Mouse (Mus musculus) heart, postnatal 25 days (tissue): ENCODE data around the gene Cyth2. TPM values are rescaled to one million over a fixed set of nuclear protein-coding genes. Genes with fewer than 3 reads are reported as not detected.

ENCODE experiments used
- DNase-seq: peaks from one replicate; pipeline ENCODE4 v3.0.0; 2022; ENCODE audit warnings: low spot score
- intact Hi-C: fragments of 180-260 bp; cut with DNase I; formaldehyde crosslinking; loops from one replicate; pipeline ENCODE4 v1.15.1; 2025
- total RNA-seq, 2 experiments: library from RNA; stranded (reverse); gene quantifications; 2 replicates each; pipeline ENCODE4 v1.2.3; 2021

The Cyth2 gene
- total RNA-seq, result 10 to 100 TPM; 63.2 to 65.5 TPM

- intact Hi-C loops, result loop anchor here (2.0 kb wide), 1 partner anchor 17 kb away; the partner anchor contains the start of gene Grwd1
- DNase-seq, result peak; percentile 99
Observed at GRCm38 (mm10) chr7:45813787-45814779, at the start of gene Cyth2. Cyth2 (minus strand) TSS chr7:45814581.

GRCm38 (mm10) chr7:45862804-45863203, 48.4 kb upstream of the Cyth2 start:
- intact Hi-C loops, result no loop called here
- no peak for DNase-seq

DNA sequence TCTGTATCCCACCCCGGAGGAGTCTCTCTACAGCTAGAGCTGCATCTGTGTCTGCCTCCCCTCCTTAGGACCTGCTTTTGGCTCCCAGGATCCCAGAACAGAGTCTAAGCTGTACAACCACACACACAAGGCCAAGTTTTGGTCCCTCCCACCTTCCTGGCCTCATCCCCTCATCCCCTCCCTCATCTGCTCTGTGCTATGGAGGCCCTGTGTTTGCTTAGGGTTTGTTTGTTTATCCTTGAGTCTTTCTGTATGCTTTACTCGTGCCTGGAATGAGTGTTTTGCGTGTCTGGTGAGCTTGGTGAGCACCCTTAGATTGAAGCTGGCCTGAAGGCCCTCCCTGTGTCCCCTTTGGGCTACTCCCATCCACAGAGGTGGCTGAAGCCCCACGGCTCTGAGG, 44.6 kb upstream of the Cyth2 start:
- DNase-seq, result no peak
- intact Hi-C loops, result no loop called here

GRCm38 (mm10) chr7:45856950-45857901, 42.8 kb upstream of the Cyth2 start:
- intact Hi-C loops, result no loop called here
- DNase-seq, result no peak

DNA sequence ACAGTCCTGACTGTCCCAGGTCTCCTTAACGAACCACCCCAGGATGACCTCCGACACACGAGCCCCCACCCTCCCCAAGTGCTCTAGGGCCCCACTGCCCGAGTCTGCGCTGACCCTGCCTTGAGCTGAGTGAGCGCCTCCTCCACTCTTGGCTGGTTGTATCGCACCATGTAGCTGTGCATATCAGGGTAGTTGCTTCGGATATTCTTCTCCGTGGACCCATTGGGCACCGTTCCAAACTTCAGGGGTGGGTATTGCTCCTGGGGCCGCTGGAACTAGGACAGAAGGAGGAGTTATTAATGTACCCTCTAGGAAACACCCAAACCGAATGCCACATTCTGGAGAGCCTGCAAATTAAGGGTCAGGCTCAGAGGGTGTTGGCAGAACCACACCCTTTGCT, 38.7 kb upstream of the Cyth2 start:
- intact Hi-C loops, result no loop called here
- no peak for DNase-seq

DNA sequence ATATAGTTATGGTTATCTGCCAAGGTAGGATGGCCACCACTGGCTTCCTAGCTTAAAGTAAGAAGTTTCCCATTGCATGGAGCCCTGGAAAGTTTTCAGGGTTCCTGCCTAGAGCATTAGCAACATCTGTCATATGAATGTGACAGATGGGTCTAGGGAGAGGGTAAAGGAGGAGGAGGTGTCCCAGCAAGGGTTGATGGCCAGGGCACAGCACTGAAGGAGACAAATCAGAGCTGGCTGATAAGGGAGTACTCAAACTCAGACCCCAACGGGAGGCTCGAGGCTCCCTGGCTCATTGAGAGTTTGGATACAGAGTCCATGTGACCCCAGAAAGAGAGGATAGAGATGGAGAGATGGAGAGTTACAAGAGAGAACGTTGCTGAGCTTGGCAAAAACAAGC, 36.3 kb upstream of the Cyth2 start:
- intact Hi-C loops, result no loop called here
- no peak for DNase-seq

- intact Hi-C loops, result no loop called here
Observed at GRCm38 (mm10) chr7:45848447-45849027, 34.2 kb upstream of the Cyth2 start.

GRCm38 (mm10) chr7:45842950-45843744, 28.8 kb upstream of the Cyth2 start:
- DNase-seq, result no peak
- intact Hi-C loops, result no loop called here

More at GRCm38 (mm10) chr7:45848447-45849027, 34.2 kb upstream of the Cyth2 start:
- DNase-seq, result no peak

GRCm38 (mm10) chr7:45833924-45834323, 19.5 kb upstream of the Cyth2 start:
- DNase-seq, result no peak
- intact Hi-C loops, result no loop called here

DNA sequence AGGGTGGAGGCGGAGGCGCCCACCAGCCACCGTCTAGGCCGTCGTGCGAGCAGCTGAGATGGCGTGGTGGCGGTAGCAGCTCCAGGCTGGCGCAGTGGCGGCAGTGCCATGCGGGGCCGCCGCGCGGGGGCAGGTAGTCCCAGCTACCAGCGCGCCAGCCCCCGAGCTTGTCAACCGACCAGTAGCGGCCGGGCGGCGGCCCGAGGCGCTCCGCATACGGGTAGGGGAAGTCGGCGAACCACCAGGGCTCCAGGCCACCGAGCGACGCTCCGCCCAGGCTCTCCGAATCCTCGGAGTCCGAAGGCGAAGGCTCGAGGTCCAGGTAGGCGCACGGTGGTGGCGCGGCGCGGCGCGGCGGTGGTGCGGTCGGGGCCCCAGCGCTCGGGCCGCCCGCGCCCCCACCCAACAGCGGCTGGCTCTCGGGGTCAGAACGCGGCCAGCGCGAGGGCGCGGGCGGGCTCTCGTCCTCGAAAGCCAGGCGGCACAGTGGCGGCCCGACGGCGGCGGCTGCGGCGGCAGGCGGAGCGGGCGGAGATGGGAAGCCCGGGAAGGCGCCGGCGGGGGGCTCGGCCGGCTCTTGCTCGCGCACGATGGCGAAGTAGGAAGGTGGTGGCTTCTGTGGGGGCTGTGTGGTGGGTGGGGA, 18.9 kb upstream of the Cyth2 start:
- intact Hi-C loops, result no loop called here

DNA sequence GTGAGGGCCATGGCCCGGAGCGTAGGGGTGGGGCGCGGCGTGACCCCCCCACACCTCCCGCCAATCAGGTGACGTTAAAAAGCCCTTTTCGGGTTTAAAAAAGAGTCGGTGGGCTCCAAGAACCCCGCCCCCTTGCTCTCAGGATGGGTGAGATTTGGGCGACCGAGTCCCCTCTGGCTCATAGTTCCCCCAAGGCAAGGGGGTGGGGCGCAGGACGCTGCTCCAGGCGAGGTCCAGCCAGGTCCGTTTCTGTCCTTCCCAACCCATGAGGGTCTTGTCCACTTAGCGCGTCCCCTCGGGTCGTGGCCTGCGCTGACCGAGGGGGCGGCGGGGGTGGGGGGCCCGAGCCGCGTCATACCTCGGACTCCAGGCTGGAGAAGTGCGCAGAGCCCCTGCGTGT, 18.0 kb upstream of the Cyth2 start:
- DNase-seq, result no peak
- intact Hi-C loops, result no loop called here

More for the DNA sequence above, 18.9 kb upstream of the Cyth2 start:
- no peak for DNase-seq

DNA sequence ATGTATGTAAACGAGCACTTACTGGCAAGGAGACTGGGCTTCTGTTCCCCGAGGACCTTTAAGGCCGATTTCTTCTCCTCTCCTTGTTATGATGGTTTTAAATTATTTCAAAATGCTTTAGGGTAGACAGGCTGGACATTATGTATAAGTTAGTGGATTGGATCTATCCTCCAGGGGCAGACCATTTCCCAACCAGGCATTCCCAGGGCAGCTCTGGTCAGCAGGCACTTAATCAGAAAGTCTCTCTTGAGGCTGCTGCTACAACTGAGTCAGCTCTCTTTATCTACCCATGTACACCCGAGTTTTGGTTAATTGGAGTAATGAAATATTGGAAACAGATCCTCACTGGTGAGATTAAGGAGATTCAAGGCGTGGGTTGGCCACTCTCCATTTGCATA, 16.7 kb upstream of the Cyth2 start:
- intact Hi-C loops, result loop anchor here (2.0 kb wide), 1 partner anchor 18 kb away; no protein-coding TSS in a partner anchor
- DNase-seq, result no peak

DNA sequence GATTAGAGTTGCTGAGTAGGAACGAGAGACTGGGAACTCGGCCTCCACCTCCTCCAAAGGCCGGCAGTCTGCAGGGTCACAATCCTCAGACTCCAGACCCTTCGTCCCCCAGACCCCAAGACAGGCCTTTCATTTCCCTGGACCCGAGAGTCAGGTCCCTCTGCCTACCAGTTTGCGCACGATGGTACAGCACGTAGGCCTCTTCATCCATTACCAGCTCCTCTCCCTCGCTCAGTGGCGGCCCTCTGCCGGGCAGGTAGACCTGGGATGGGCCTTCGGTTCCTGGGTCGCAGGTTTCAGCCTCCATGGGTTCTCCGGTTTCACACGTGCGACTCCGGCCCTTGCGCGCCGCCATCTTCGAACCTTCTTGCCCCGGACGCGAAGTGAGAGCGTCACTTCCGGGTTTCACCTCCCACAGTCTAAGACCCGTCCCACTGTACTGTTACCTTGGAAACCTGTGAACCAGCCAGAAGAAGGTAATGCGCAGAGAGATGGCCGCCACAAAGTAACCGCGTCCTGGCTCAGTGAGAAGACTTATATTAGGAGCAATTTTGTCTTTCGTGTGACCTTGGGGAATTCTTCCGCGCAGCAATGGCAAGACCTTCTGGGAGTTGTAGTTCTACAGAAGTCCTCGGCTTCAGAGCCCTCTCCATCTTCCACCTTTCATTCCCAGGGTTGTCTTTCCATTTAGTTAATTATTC, 16.2 kb upstream of the Cyth2 start, which contains the start of gene Grwd1:
Grwd1 (minus strand) TSS at position 518 of the 701 bp plus-strand sequence.
- DNase-seq, result peak; percentile 66
- intact Hi-C loops, result loop anchor here (2.0 kb wide), 1 partner anchor 18 kb away; no protein-coding TSS in a partner anchor

DNA sequence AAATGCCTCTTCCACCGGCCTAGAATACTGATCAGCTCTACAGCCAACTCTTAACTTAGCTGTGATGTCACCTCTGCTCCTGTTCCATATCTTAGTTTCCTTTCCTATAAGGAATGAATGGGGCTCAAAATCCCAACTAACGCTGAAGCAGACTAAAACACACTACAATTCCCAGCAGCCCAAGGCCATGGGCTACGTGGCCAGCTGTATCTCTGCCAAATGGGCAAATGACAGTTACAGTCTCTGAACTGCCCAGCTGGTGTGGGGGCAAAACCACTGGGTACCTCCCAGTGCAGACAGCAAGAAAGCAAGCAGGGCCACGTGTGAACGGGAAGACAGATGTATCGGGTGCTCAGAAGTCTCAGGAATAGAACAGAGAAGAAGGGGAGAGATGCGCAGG, 12.2 kb upstream of the Cyth2 start:
- DNase-seq, result no peak
- intact Hi-C loops, result no loop called here

DNA sequence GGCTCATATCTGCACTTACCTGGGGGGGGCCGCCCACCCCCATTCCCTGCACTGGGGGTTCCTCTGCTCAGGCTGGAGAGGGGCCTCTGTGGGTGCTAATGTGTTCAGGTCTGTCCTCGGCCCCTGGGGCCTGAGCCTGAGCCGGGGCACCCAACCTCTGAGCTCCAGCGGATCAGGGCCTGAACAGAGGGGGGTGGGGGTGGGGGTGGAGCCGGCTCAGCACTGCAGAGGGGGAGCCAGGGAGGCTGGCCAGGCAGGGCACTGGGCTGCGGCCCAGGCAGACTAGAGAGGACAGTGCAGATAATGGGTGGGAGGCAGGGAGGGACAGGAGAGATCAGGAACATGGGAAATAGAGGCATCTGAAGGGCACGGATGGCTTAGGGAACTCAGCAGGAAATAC, 10.2 kb upstream of the Cyth2 start, which contains the start of gene Kcnj14:
Kcnj14 (minus strand) TSS at position 185 of the 400 bp plus-strand sequence.
- DNase-seq, result no peak
- intact Hi-C loops, result no loop called here

DNA sequence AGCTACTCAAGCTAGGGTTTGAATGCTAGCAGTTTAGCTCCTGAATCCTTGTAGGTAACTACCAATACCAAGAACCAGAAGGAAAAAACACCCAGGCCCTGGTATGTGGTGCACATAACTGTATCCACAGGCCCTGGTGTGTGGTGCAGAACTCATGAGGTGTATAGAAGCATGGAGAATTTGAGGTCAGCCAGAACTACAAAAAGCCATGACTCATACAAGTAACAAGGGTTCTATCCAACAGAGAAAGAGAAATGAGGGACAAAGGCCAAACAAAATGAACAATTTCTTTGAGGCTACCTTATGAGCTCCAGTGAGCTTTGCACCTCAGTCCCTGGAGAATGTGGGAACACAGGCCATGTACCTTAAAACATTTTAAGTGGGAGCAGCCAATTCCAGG, 6.5 kb upstream of the Cyth2 start:
- intact Hi-C loops, result no loop called here
- no peak for DNase-seq

GRCm38 (mm10) chr7:45819843-45820242, 5.5 kb upstream of the Cyth2 start:
- DNase-seq, result no peak
- intact Hi-C loops, result no loop called here

DNA sequence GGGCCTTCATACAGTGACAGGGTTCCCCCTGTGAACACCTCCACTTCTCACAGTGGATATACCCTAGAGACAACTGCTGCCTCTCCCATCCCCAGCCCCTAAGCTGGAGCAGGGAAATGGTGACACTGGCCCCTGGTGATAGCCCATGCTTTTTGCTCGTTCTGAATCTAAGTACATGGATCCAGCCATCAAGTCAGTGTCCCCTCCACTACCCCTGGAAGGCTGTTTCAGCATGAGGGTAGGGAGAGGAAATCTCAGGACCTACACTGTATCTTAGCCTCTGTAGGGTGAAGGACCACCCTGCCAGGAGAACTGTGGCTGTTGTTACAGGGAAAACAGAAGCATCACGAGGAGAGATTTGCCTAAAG, 1.6 kb upstream of the Cyth2 start:
- intact Hi-C loops, result no loop called here
- DNase-seq, result no peak
